Mouse (Mus musculus) erythroblast, embryonic 14.5 days (primary cell): ENCODE measurements around the gene Dennd6b. TPM values are rescaled to one million over a fixed set of nuclear protein-coding genes. Genes with fewer than 3 reads are reported as not detected.

Source experiments
- H3K27me3 ChIP-seq: 2 replicates; pipeline ENCODE4 v1.6.1; 2012; ENCODE audit warnings: inconsistent platforms; ENCODE audit not compliant: control insufficient read depth
- H3K36me3 ChIP-seq: 2 replicates; pipeline ENCODE4 v1.6.1; 2012; ENCODE audit warnings: mild to moderate bottlenecking, inconsistent platforms; ENCODE audit not compliant: control insufficient read depth
- H3K4me1 ChIP-seq: 2 replicates; pipeline ENCODE4 v1.6.1; 2012; ENCODE audit warnings: inconsistent platforms; ENCODE audit not compliant: control insufficient read depth
- H3K4me3 ChIP-seq: replicated peaks from 2 replicates; pipeline ENCODE3; 2012; ENCODE audit warnings: moderate library complexity, mild to moderate bottlenecking, inconsistent platforms
- H3K9me3 ChIP-seq: 2 replicates; pipeline ENCODE4 v1.6.1; 2012; ENCODE audit warnings: low read length, inconsistent platforms, mixed read lengths; ENCODE audit not compliant: control insufficient read depth
- GATA1 ChIP-seq: IDR thresholded peaks from 2 replicates; pipeline ENCODE4 v1.6.1; 2012; ENCODE audit warnings: low read length, inconsistent platforms, mixed read lengths
- TAL1 ChIP-seq: IDR thresholded peaks from 3 replicates; pipeline ENCODE4 v1.6.1; 2012; ENCODE audit warnings: low read length, inconsistent platforms, mixed read lengths
- polyA plus RNA-seq: library from polyadenylated mRNA; stranded (reverse); fragments of >175 nt; gene quantifications from 2 replicates; pipeline ENCODE4 v1.2.3, GENCODE M21; 2012

The Dennd6b gene
- polyA plus RNA-seq, 1 experiment = 0.62 TPM

GRCm38 (mm10) chr15:89171526-89172051 lies 24.7 kb downstream of the Dennd6b start:
- Histone ChIP-seq H3K27me3 (peaks cover 47% of the 10 kb centered on the region), H3K4me3 (no peak overlapping the region), H3K4me1 (peaks cover 15% of the 10 kb centered on the region), H3K9me3 (no peaks in the 10 kb centered on the region), H3K36me3 (peaks cover 7% of the 10 kb centered on the region)
- TF ChIP-seq TAL1 = no peak
- TF ChIP-seq GATA1 = no peak

GRCm38 (mm10) chr15:89170102-89170501 lies 26.2 kb downstream of the Dennd6b start:
- Histone ChIP-seq H3K36me3 (peaks cover 20% of the 10 kb centered on the region), H3K9me3 (no peaks in the 10 kb centered on the region), H3K4me1 (peaks cover 15% of the 10 kb centered on the region), H3K4me3 (no peak overlapping the region), H3K27me3 (peaks cover 40% of the 10 kb centered on the region)
- no peak for TF ChIP-seq TAL1

- TF ChIP-seq TAL1 = no peak
- no peak for TF ChIP-seq GATA1
- Histone ChIP-seq H3K27me3 (peaks cover 34% of the 10 kb centered on the region), H3K4me3 (no peak overlapping the region), H3K9me3 (no peaks in the 10 kb centered on the region), H3K36me3 (peaks cover 24% of the 10 kb centered on the region), H3K4me1 (peaks cover 15% of the 10 kb centered on the region)
These were observed 26.9 kb downstream of the Dennd6b start for GRCm38 (mm10) chr15:89169431-89169830.

GRCm38 (mm10) chr15:89168922-89169321 lies 27.4 kb downstream of the Dennd6b start:
- H3K4me3 ChIP-seq = no peak overlapping the region
- peaks cover 29% of the 10 kb centered on the region for H3K36me3 ChIP-seq
- no peaks in the 10 kb centered on the region; the same call in 1 of the 2 replicates for H3K9me3 ChIP-seq
- peaks cover 14% of the 10 kb centered on the region for H3K4me1 ChIP-seq
- TF ChIP-seq TAL1 = no peak
- no peak for TF ChIP-seq GATA1
- H3K27me3 ChIP-seq = peaks cover 28% of the 10 kb centered on the region

- Histone ChIP-seq H3K4me3 (no peak overlapping the region), H3K36me3 (peaks cover 42% of the 10 kb centered on the region), H3K9me3 (no peaks in the 10 kb centered on the region; the same call in 1 of the 2 replicates), H3K4me1 (peaks cover 2% of the 10 kb centered on the region; the same call in 1 of the 2 replicates), H3K27me3 (no peaks in the 10 kb centered on the region)
- TF ChIP-seq TAL1 (no peak), GATA1 (no peak)
These were observed 30.8 kb downstream of the Dennd6b start for GRCm38 (mm10) chr15:89165478-89165877.

- H3K4me1 ChIP-seq = no peaks in the 10 kb centered on the region
- no peaks in the 10 kb centered on the region; the same call in 1 of the 2 replicates for H3K9me3 ChIP-seq
- TF ChIP-seq GATA1 (no peak), TAL1 (no peak)
- no peaks in the 10 kb centered on the region for H3K27me3 ChIP-seq
- no peak overlapping the region for H3K4me3 ChIP-seq
- H3K36me3 ChIP-seq = peaks cover 67% of the 10 kb centered on the region
These were observed 34.9 kb downstream of the Dennd6b start for GRCm38 (mm10) chr15:89161397-89161796.

- no peaks in the 10 kb centered on the region for H3K27me3 ChIP-seq
- no peaks in the 10 kb centered on the region for H3K4me1 ChIP-seq
- H3K9me3 ChIP-seq = no peaks in the 10 kb centered on the region; the same call in 1 of the 2 replicates
- TF ChIP-seq GATA1 (no peak), TAL1 (no peak)
- H3K4me3 ChIP-seq = no peak overlapping the region
- H3K36me3 ChIP-seq = peaks cover 55% of the 10 kb centered on the region
These were observed 37.8 kb downstream of the Dennd6b start for GRCm38 (mm10) chr15:89158516-89158915.

- no peaks in the 10 kb centered on the region; the same call in 1 of the 2 replicates for H3K9me3 ChIP-seq
- no peaks in the 10 kb centered on the region for H3K4me1 ChIP-seq
- TF ChIP-seq TAL1 (no peak), GATA1 (no peak)
- H3K4me3 ChIP-seq = no peak overlapping the region
- H3K27me3 ChIP-seq = no peaks in the 10 kb centered on the region
- peaks cover 53% of the 10 kb centered on the region for H3K36me3 ChIP-seq
These were observed 38.3 kb downstream of the Dennd6b start for GRCm38 (mm10) chr15:89157954-89158353.

- H3K4me3 ChIP-seq = no peak overlapping the region
- peaks cover 3% of the 10 kb centered on the region; the same call in 1 of the 2 replicates for H3K9me3 ChIP-seq
- peaks cover 16% of the 10 kb centered on the region for H3K36me3 ChIP-seq
- peaks cover 40% of the 10 kb centered on the region for H3K27me3 ChIP-seq
- TF ChIP-seq GATA1 (no peak), TAL1 (no peak)
- peaks cover 5% of the 10 kb centered on the region for H3K4me1 ChIP-seq
These were observed 44.0 kb downstream of the Dennd6b start for GRCm38 (mm10) chr15:89152312-89152711.

GRCm38 (mm10) chr15:89150041-89150390 lies 46.3 kb downstream of the Dennd6b start:
- H3K9me3 ChIP-seq = peaks cover 3% of the 10 kb centered on the region; the same call in 1 of the 2 replicates
- H3K4me3 ChIP-seq = no peak overlapping the region
- peaks cover 11% of the 10 kb centered on the region for H3K4me1 ChIP-seq
- peaks cover 63% of the 10 kb centered on the region for H3K27me3 ChIP-seq
- TF ChIP-seq GATA1 = no peak
- TF ChIP-seq TAL1 = no peak
- no peaks in the 10 kb centered on the region; the same call in 1 of the 2 replicates for H3K36me3 ChIP-seq
